ENCODE assay signal across 18 mouse cellular contexts in genomic region chr5:114583490-114584175, GRCm38 (mm10). TPM values are rescaled to one million over a fixed set of nuclear protein-coding genes. Genes with fewer than 3 reads are reported as not detected.
A peak's percentile ranks its signal among the peaks of the same experiment; 100 is the strongest.
DNase-seq lines count a peak whose midpoint lies in the region; ATAC-seq lines count a peak whose summit lies in the region.
"Had no signal": no experiment of that assay in that cellular context is flagged by ENCODE, and none has a peak within 500 bp of the region (broad histone marks: within the 10 kb centered on the region; RNA-seq: fewer than 3 reads in every experiment).

No protein-coding gene starts in this region.

- H3K4me1 ChIP-seq in lung, embryonic 15.5 days, result peaks cover 51% of the 10 kb centered on the region
- H3K4me1 ChIP-seq in neural tube, embryonic 13.5 days (replicated peaks), result peaks cover 89% of the 10 kb centered on the region

- H3K36me3 ChIP-seq in lung, embryonic 15.5 days, result no peaks in the 10 kb centered on the region
- H3K36me3 ChIP-seq in neural tube, embryonic 13.5 days, result no peaks in the 10 kb centered on the region
- H3K36me3 ChIP-seq: heart, embryonic 12.5 days; limb, embryonic 13.5 days had no signal

- H3K27me3 ChIP-seq in lung, embryonic 15.5 days, result no peaks in the 10 kb centered on the region
- H3K27me3 ChIP-seq in neural tube, embryonic 13.5 days, result no peaks in the 10 kb centered on the region

- H3K4me3 ChIP-seq in lung, embryonic 15.5 days, result no peak overlapping the region
- no peak overlapping the region for H3K4me3 ChIP-seq in neural tube, embryonic 13.5 days
- H3K4me3 ChIP-seq: heart, embryonic 12.5 days; limb, embryonic 13.5 days; myocyte had no signal

- WGBS in lung, embryonic 15.5 days, result 51% methylated on average over 12 of the region's 12 CpGs
- WGBS in neural tube, embryonic 13.5 days, result 79% methylated on average over 12 of the region's 12 CpGs

- intact Hi-C loops in heart, postnatal 10 days (cut with DNase I), result no loop called here

- peak; percentile 62 for DNase-seq in adrenal gland, postnatal 10 days
- DNase-seq in adrenal gland, postnatal 4 days (ENCODE audit: low spot score in 2 of 2), result no peak
- DNase-seq in lung, postnatal 10 days, result no peak
- peak; percentile 57 for DNase-seq in thymus, postnatal 14 days
- no peak for DNase-seq in thymus, postnatal 10 days (ENCODE audit: low spot score in 2 of 2)
- DNase-seq in heart, postnatal 10 days, result no peak
- DNase-seq: cerebellum, postnatal 14 days; embryo, embryonic 11 days; heart, postnatal 36 days; kidney, postnatal 25 days; right cerebral cortex, postnatal 25 days had no signal

- no peak overlapping the region for H3K9ac ChIP-seq in lung, embryonic 15.5 days
- H3K9ac ChIP-seq in neural tube, embryonic 13.5 days, result 0 out of 2 replicates have a peak overlapping the region, but pooled peaks have one; percentile 1
- H3K9ac ChIP-seq: heart, embryonic 12.5 days; limb, embryonic 13.5 days; liver, embryonic 14.5 days had no signal

- no peak overlapping the region for H3K4me2 ChIP-seq in lung, embryonic 15.5 days
- no peak overlapping the region for H3K4me2 ChIP-seq in neural tube, embryonic 13.5 days
- H3K4me2 ChIP-seq: heart, embryonic 12.5 days; limb, embryonic 13.5 days had no signal

- no peaks in the 10 kb centered on the region for H3K9me3 ChIP-seq in lung, embryonic 15.5 days
- no peaks in the 10 kb centered on the region for H3K9me3 ChIP-seq in neural tube, embryonic 13.5 days
- H3K9me3 ChIP-seq: heart, embryonic 12.5 days; limb, embryonic 13.5 days had no signal

- 0 out of 2 replicates have a peak overlapping the region, but pooled peaks have one; percentile 37 for H3K27ac ChIP-seq in lung, embryonic 15.5 days
- H3K27ac ChIP-seq in neural tube, embryonic 13.5 days (replicated peaks), result peak overlapping the region; percentile 59
- H3K27ac ChIP-seq: limb, embryonic 13.5 days; liver, embryonic 14.5 days had no signal

- no peak for ATAC-seq in lung, embryonic 15.5 days (ENCODE audit: borderline replicate concordance, extremely low read depth, low FRiP score, low TSS enrichment)
- no peak for ATAC-seq in neural tube, embryonic 13.5 days (ENCODE audit: low read depth)
- ATAC-seq: intestine, postnatal 0 days had no signal

RNA-seq across cellular contexts. Expression of gene Fam222a, which starts 15.8 kb away (rescaled TPM):
- total RNA-seq in adrenal gland, postnatal 10 days (2021), result 10 to 100 TPM; 29.5 to 56.8 TPM
- 10 to 100 TPM; 33.7 to 33.9 TPM for total RNA-seq in adrenal gland, postnatal 4 days (2021)
- polyA plus RNA-seq in lung, embryonic 15.5 days (2015; fragmentation: Nextera tagmentation; extraction: Ambion mirVana), result 2.1 TPM in 2 replicates
- 6.1 and 6.8 TPM in 2 replicates for polyA plus RNA-seq in neural tube, embryonic 13.5 days (2015; fragmentation: Nextera tagmentation; extraction: Ambion mirVana)
- total RNA-seq in heart, postnatal 10 days (2021), result 1 to 10 TPM; 7.2 to 8.0 TPM

Comparison
In these comparisons a context has a peak if more than half of its experiments do, and no peak if none do; other contexts are left out.
1. DNase-seq: peak in adrenal gland, postnatal 10 days (single experiment) and thymus, postnatal 14 days (single experiment); none in adrenal gland, postnatal 4 days (0 of 2), lung, postnatal 10 days (single experiment), thymus, postnatal 10 days (0 of 2) and heart, postnatal 10 days (0 of 2).